Mouse (Mus musculus): ENCODE measurements at regions not wholly inside any gene's neighbourhood (a gene's known extent, or its start where the extent isn't known, plus 50 kb on each side); places are given as distances from the start of the nearest gene placed in this dataset.

- DNase-seq, result no peak
These were observed 65.3 kb downstream of the Med10 start for GRCm38 (mm10) chr13:69867296-69868065.

GRCm38 (mm10) chr13:69896536-69896935 lies 94.3 kb downstream of the Med10 start:
- no peak for DNase-seq

GRCm38 (mm10) chr13:69901139-69901538 lies 98.9 kb downstream of the Med10 start:
- DNase-seq, result no peak

- no peak for DNase-seq
These were observed 104.8 kb downstream of the Med10 start for GRCm38 (mm10) chr13:69906802-69907537.

GRCm38 (mm10) chr13:69915796-69916195 lies 113.6 kb downstream of the Med10 start:
- no peak for DNase-seq

GRCm38 (mm10) chr13:69932695-69933550 lies 130.7 kb downstream of the Med10 start:
- DNase-seq, result no peak

- no peak for DNase-seq
These were observed 131.3 kb downstream of the Med10 start for GRCm38 (mm10) chr13:69933551-69933845.

GRCm38 (mm10) chr13:69939791-69940190 lies 137.6 kb downstream of the Med10 start:
- DNase-seq, result no peak

GRCm38 (mm10) chr13:69944651-69945050 lies 142.5 kb downstream of the Med10 start:
- DNase-seq, result no peak

GRCm38 (mm10) chr13:69946615-69947014 lies 144.4 kb downstream of the Med10 start:
- DNase-seq, result no peak

- DNase-seq, result no peak
These were observed 149.9 kb downstream of the Med10 start for GRCm38 (mm10) chr13:69952061-69952460.

- DNase-seq, result no peak
These were observed 152.0 kb downstream of the Med10 start for GRCm38 (mm10) chr13:69954171-69954570.

- DNase-seq, result no peak
These were observed 153.3 kb downstream of the Med10 start for GRCm38 (mm10) chr13:69955503-69955902.

- DNase-seq, result no peak
These were observed 161.7 kb downstream of the Med10 start for GRCm38 (mm10) chr13:69963944-69964343.

GRCm38 (mm10) chr13:69971281-69972057 lies 169.3 kb downstream of the Med10 start:
- no peak for DNase-seq

GRCm38 (mm10) chr13:69974835-69975234 lies 172.6 kb downstream of the Med10 start:
- DNase-seq, result no peak

GRCm38 (mm10) chr13:69984159-69984558 lies 182.0 kb downstream of the Med10 start:
- DNase-seq, result no peak

- DNase-seq, result peak in 1 of 2 experiments; percentile 2
These were observed 185.0 kb downstream of the Med10 start for GRCm38 (mm10) chr13:69987181-69987580.

GRCm38 (mm10) chr13:69988319-69988718 lies 186.1 kb downstream of the Med10 start:
- DNase-seq, result no peak

GRCm38 (mm10) chr13:69991253-69991891 lies 189.2 kb downstream of the Med10 start:
- DNase-seq, result peak; percentile 6 to 12

GRCm38 (mm10) chr13:69991892-69992261 lies 189.7 kb downstream of the Med10 start:
- DNase-seq, result no peak

- DNase-seq, result peak in 1 of 2 experiments; percentile 10
These were observed 201.4 kb downstream of the Med10 start for GRCm38 (mm10) chr13:70003591-70003990.

Measured in lung, adult 18-20 months (tissue).